Mouse (Mus musculus): ENCODE data around the gene Macrod1.

GRCm38 (mm10) chr19:7107174-7107573 lies 50.6 kb downstream of the Macrod1 start:
- TF ChIP-seq POLR2A (IDR thresholded peaks at IDR 0.05; ENCODE audit: borderline replicate concordance, extremely low read depth, low read depth, low read length) (no peak), CTCF (IDR thresholded peaks at IDR 0.05; ENCODE audit: insufficient read depth, low read length) (no peak)

Data from lung, adult 2 months (tissue).